Mouse (Mus musculus): ENCODE measurements around the gene Tmem128. TPM values are rescaled to one million over a fixed set of nuclear protein-coding genes. Genes with fewer than 3 reads are reported as not detected.

The Tmem128 gene
- polyA plus RNA-seq, 1 experiment = 40.3 TPM

DNA sequence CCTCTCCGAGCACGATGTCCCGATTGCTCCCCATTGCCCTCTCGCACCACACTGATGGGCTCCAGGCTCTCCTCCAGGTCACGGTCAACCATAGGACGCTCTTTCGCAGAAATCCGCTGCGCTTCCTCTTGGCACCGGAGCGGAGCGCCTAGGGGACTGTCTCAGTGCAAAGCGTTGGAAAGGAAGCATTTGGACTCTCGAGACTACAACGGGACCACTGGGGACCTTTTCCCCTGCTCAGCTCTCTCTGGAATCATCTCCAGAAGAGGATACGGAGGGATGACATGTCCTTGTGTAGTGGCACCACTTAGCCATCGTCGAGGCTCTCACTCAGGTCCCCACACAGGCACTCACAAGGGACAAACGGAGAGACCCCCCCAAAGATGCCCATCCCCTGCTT lies 16.5 kb downstream of the Tmem128 start:
- Histone ChIP-seq H3K4me3 (ENCODE audit: insufficient read depth, low read length) (no peak overlapping the region), H3K27ac (ENCODE audit: insufficient read depth, low read depth, low read length) (no peak overlapping the region)
- TF ChIP-seq CTCF (IDR thresholded peaks at IDR 0.05; ENCODE audit: low read depth, low read length) = no peak; the same call in 1 of the 2 replicates
- no peak for TF ChIP-seq POLR2A (IDR thresholded peaks at IDR 0.05; ENCODE audit: borderline replicate concordance, low read depth, low read length)

GRCm38 (mm10) chr5:38277098-38277866 lies 17.3 kb downstream of the Tmem128 start:
- Histone ChIP-seq H3K4me1 (ENCODE audit: control insufficient read depth, insufficient read depth, low read length) (peaks cover 8% of the 10 kb centered on the region), H3K4me3 (ENCODE audit: insufficient read depth, low read length) (no peak overlapping the region), H3K27ac (ENCODE audit: insufficient read depth, low read depth, low read length) (no peak overlapping the region)
- TF ChIP-seq POLR2A (IDR thresholded peaks at IDR 0.05; ENCODE audit: borderline replicate concordance, low read depth, low read length) (no peak), CTCF (IDR thresholded peaks at IDR 0.05; ENCODE audit: low read depth, low read length) (no peak)

More for the DNA sequence above, 16.5 kb downstream of the Tmem128 start:
- peaks cover 8% of the 10 kb centered on the region for H3K4me1 ChIP-seq (ENCODE audit: control insufficient read depth, insufficient read depth, low read length)

DNA sequence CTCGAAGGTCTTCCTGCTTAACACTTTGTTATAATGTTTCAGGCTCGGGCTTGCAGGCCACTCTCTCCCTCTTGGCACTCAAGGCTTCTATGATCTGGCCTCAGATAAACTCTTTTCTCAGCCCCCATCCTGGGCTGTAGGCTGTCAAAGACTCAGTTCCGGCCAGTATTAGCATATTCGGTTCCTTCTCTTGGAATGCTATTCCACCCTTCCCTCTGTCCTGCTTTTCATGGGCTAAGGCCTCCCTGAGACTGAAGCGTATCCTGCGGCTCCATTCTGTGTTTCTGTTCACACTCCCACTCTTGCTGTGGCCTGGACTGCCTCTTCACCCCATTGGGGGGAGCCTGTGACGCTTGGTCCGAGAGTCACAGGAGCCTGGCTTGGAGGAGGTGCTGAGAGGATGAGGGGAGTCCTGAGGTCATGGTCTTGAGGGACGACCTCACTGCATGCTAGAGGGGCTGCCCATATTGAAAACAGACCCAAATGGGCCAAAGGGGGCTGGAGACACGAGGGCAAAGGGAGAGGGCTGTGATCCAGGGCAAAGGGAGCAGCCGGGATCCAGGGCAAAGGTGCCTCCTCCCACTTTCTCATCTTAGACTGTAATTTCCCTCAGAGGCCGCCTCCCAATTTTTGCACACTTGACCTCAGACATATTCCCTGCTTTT lies 18.1 kb downstream of the Tmem128 start:
- TF ChIP-seq CTCF (IDR thresholded peaks at IDR 0.05; ENCODE audit: low read depth, low read length) (no peak), POLR2A (IDR thresholded peaks at IDR 0.05; ENCODE audit: borderline replicate concordance, low read depth, low read length) (no peak)
- Histone ChIP-seq H3K27ac (ENCODE audit: insufficient read depth, low read depth, low read length) (no peak overlapping the region), H3K4me3 (ENCODE audit: insufficient read depth, low read length) (no peak overlapping the region), H3K4me1 (ENCODE audit: control insufficient read depth, insufficient read depth, low read length) (peaks cover 8% of the 10 kb centered on the region)

DNA sequence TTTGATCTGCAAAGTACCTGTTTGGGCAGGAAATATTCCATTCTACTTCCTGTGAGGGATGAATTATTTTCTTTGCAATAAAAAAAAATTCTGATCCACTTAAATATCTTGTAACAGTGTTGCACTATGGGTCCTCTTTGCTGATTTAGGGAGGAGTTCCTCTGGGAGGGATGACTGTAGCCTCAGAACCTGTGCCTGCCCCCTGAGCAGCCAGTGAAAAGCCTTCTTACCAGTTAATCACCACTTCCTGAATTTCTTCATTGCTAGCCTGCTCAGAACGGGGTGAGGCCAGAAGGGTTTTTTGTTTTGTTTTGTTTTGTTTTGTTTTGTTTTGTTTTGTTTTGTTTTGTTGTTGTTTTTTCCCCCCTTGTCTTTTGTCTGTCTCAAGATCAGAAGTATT lies 20.1 kb downstream of the Tmem128 start:
- Histone ChIP-seq H3K4me3 (ENCODE audit: insufficient read depth, low read length) (no peak overlapping the region), H3K4me1 (ENCODE audit: control insufficient read depth, insufficient read depth, low read length) (peaks cover 8% of the 10 kb centered on the region), H3K27ac (ENCODE audit: insufficient read depth, low read depth, low read length) (no peak overlapping the region)
- no peak for TF ChIP-seq POLR2A (IDR thresholded peaks at IDR 0.05; ENCODE audit: borderline replicate concordance, low read depth, low read length)
- TF ChIP-seq CTCF (IDR thresholded peaks at IDR 0.05; ENCODE audit: low read depth, low read length) = no peak

- TF ChIP-seq POLR2A (IDR thresholded peaks at IDR 0.05; ENCODE audit: borderline replicate concordance, low read depth, low read length) = no peak
- no peak for TF ChIP-seq CTCF (IDR thresholded peaks at IDR 0.05; ENCODE audit: low read depth, low read length)
- H3K4me3 ChIP-seq (ENCODE audit: insufficient read depth, low read length) = no peak overlapping the region
- no peak overlapping the region for H3K27ac ChIP-seq (ENCODE audit: insufficient read depth, low read depth, low read length)
- no peaks in the 10 kb centered on the region for H3K4me1 ChIP-seq (ENCODE audit: control insufficient read depth, insufficient read depth, low read length)
These were observed 25.7 kb downstream of the Tmem128 start for GRCm38 (mm10) chr5:38285724-38286123.

DNA sequence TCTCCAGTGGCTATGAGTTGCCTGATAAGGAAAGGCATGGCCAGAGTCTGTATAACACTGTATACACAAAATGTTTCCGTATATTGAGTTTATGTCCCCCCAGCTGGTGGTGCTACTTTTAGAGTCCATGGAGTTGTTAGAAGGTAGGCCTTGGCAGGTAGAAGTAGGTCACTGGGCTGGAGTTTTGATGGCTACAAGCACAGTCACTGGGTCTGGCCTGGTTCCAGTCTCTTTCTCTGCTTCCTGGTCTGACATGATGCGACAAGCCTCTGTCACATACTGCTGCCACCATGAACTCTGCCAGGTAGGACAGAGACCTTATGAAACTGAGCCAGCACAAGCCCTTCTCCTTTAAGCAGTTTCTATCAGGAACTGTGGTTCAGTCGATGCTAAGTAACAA lies 28.5 kb downstream of the Tmem128 start:
- no peak for TF ChIP-seq CTCF (IDR thresholded peaks at IDR 0.05; ENCODE audit: low read depth, low read length)
- Histone ChIP-seq H3K4me1 (ENCODE audit: control insufficient read depth, insufficient read depth, low read length) (no peaks in the 10 kb centered on the region), H3K27ac (ENCODE audit: insufficient read depth, low read depth, low read length) (no peak overlapping the region), H3K4me3 (ENCODE audit: insufficient read depth, low read length) (no peak overlapping the region)

- no peak for TF ChIP-seq POLR2A (IDR thresholded peaks at IDR 0.05; ENCODE audit: borderline replicate concordance, low read depth, low read length)
- no peak for TF ChIP-seq CTCF (IDR thresholded peaks at IDR 0.05; ENCODE audit: low read depth, low read length)
- Histone ChIP-seq H3K4me3 (ENCODE audit: insufficient read depth, low read length) (no peak overlapping the region), H3K4me1 (ENCODE audit: control insufficient read depth, insufficient read depth, low read length) (no peaks in the 10 kb centered on the region), H3K27ac (ENCODE audit: insufficient read depth, low read depth, low read length) (no peak overlapping the region)
These were observed 41.9 kb downstream of the Tmem128 start for GRCm38 (mm10) chr5:38301761-38302411.

DNA sequence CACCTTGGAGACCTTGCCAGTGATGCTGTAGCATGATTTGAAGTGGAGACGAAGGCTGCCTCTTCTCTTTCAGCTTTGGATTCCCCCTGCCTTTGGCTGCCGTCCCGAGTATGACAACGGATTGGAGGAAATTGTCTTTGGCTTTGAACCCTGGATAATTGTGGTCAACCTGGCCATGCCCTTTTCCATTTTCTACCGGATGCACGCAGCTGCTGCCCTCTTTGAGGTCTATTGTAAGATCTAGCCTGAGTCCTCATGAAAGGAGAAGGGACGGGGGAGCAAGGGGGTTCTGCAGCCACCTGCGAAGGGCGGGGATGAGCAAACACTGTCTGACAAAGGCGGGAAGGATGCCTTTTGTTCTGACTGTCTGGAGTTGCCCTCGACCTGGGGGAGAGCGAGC lies 42.7 kb downstream of the Tmem128 start:
- no peaks in the 10 kb centered on the region for H3K4me1 ChIP-seq (ENCODE audit: control insufficient read depth, insufficient read depth, low read length)
- no peak overlapping the region for H3K4me3 ChIP-seq (ENCODE audit: insufficient read depth, low read length)
- no peak overlapping the region for H3K27ac ChIP-seq (ENCODE audit: insufficient read depth, low read depth, low read length)
- TF ChIP-seq POLR2A (IDR thresholded peaks at IDR 0.05; ENCODE audit: borderline replicate concordance, low read depth, low read length) = no peak
- TF ChIP-seq CTCF (IDR thresholded peaks at IDR 0.05; ENCODE audit: low read depth, low read length) = no peak

GRCm38 (mm10) chr5:38305241-38305640 lies 45.3 kb downstream of the Tmem128 start:
- no peak overlapping the region for H3K27ac ChIP-seq (ENCODE audit: insufficient read depth, low read depth, low read length)
- TF ChIP-seq CTCF (IDR thresholded peaks at IDR 0.05; ENCODE audit: low read depth, low read length) (no peak), POLR2A (IDR thresholded peaks at IDR 0.05; ENCODE audit: borderline replicate concordance, low read depth, low read length) (no peak)
- no peak overlapping the region for H3K4me3 ChIP-seq (ENCODE audit: insufficient read depth, low read length)

More at GRCm38 (mm10) chr5:38305241-38305640, 45.3 kb downstream of the Tmem128 start:
- H3K4me1 ChIP-seq (ENCODE audit: control insufficient read depth, insufficient read depth, low read length) = no peaks in the 10 kb centered on the region

Data from bone marrow macrophage, adult 2 months (primary cell).